In genomic region chr4:46089524-46090125, GRCm38 (mm10) we compare ENCODE assay signal across 28 mouse cellular contexts. TPM values are rescaled to one million over a fixed set of nuclear protein-coding genes. Genes with fewer than 3 reads are reported as not detected.
DNase-seq lines count a peak whose midpoint lies in the region; ATAC-seq and TF ChIP-seq lines count a peak whose summit lies in the region.
"Had no signal": no experiment of that assay in that cellular context is flagged by ENCODE, and none has a peak within 500 bp of the region (broad histone marks: within the 10 kb centered on the region; RNA-seq: fewer than 3 reads in every experiment).

No protein-coding gene starts in this region.

- H3K27ac ChIP-seq in hindbrain, embryonic 16.5 days (ENCODE audit: low read depth, low read length), result no peak overlapping the region
- H3K27ac ChIP-seq in hindbrain, embryonic 14.5 days, result no peak overlapping the region
- no peak overlapping the region for H3K27ac ChIP-seq in ES-Bruce4 (ENCODE audit: insufficient read depth, low read length)
- H3K27ac ChIP-seq: embryonic facial prominence, embryonic 15.5 days; heart, embryonic 13.5 days; hindbrain, embryonic 12.5 days; limb, embryonic 13.5 days; liver, embryonic 12.5 days; midbrain, embryonic 12.5 days; neural tube, embryonic 12.5 days had no signal

- TF ChIP-seq CTCF in ES-Bruce4 (IDR thresholded peaks at IDR 0.05; ENCODE audit: low read depth, low read length), result no peak

- H3K4me2 ChIP-seq in hindbrain, embryonic 16.5 days (ENCODE audit: low read length), result no peak overlapping the region
- no peak overlapping the region for H3K4me2 ChIP-seq in hindbrain, embryonic 14.5 days (replicated peaks)
- H3K4me2 ChIP-seq: embryonic facial prominence, embryonic 15.5 days; heart, embryonic 13.5 days; hindbrain, embryonic 12.5 days; limb, embryonic 13.5 days; liver, embryonic 12.5 days; midbrain, embryonic 12.5 days; neural tube, embryonic 12.5 days had no signal

- no peak for TF ChIP-seq POLR2A in ES-Bruce4 (IDR thresholded peaks at IDR 0.05; ENCODE audit: insufficient read depth, low read length)

- H3K9me3 ChIP-seq in hindbrain, embryonic 16.5 days (ENCODE audit: control insufficient read depth, low read length), result no peaks in the 10 kb centered on the region
- no peaks in the 10 kb centered on the region for H3K9me3 ChIP-seq in hindbrain, embryonic 14.5 days (ENCODE audit: control insufficient read depth, low read length)
- no peaks in the 10 kb centered on the region for H3K9me3 ChIP-seq in ES-Bruce4 (replicated peaks; ENCODE audit: control insufficient read depth, insufficient read depth, low read length, poor library complexity, severe bottlenecking)
- H3K9me3 ChIP-seq: embryonic facial prominence, embryonic 15.5 days; G1E; heart, embryonic 13.5 days; hindbrain, embryonic 12.5 days; limb, embryonic 13.5 days; liver, embryonic 12.5 days; midbrain, embryonic 12.5 days; neural tube, embryonic 12.5 days had no signal

- DNase-seq in cerebellum, postnatal 10 days, result peak; percentile 70 to 72
- no peak for DNase-seq in cerebellum, postnatal 25 days
- no peak for DNase-seq in hindbrain, embryonic 14.5 days (ENCODE audit: low spot score)
- DNase-seq in brain, adult 2 months (ENCODE audit: low read depth, low spot score), result peak; percentile 71
- DNase-seq in lung, postnatal 10 days, result no peak
- DNase-seq: adrenal gland, adult 8-10 months; gastrocnemius, postnatal 25 days; heart, adult 18-20 months; heart, postnatal 14 days; kidney, adult 2 months; kidney, postnatal 10 days; layer of hippocampus, postnatal 36 days; lung, adult 18-20 months; lung, postnatal 14 days; retina, postnatal 1 day; right cerebral cortex, postnatal 25 days; spleen, adult 18-20 months had no signal

- peak; percentile 54; the same call in 1 of the 2 replicates for ATAC-seq in hindbrain, embryonic 16.5 days
- ATAC-seq in hindbrain, embryonic 14.5 days (ENCODE audit: low FRiP score), result no peak
- ATAC-seq: activated CD4-positive, CD25-positive, alpha-beta regulatory T cell, adult 4 months; liver, embryonic 12.5 days had no signal

- no peaks in the 10 kb centered on the region for H3K36me3 ChIP-seq in hindbrain, embryonic 16.5 days (ENCODE audit: control insufficient read depth, insufficient read depth, low read length)
- no peaks in the 10 kb centered on the region for H3K36me3 ChIP-seq in hindbrain, embryonic 14.5 days (replicated peaks; ENCODE audit: control insufficient read depth, insufficient read depth)
- no peaks in the 10 kb centered on the region for H3K36me3 ChIP-seq in ES-Bruce4 (ENCODE audit: control insufficient read depth, insufficient read depth, low read length, poor library complexity, severe bottlenecking)
- H3K36me3 ChIP-seq: embryonic facial prominence, embryonic 15.5 days; G1E; hindbrain, embryonic 12.5 days; limb, embryonic 13.5 days; midbrain, embryonic 12.5 days; neural tube, embryonic 12.5 days had no signal

- H3K4me3 ChIP-seq in hindbrain, embryonic 16.5 days (ENCODE audit: low read length), result no peak overlapping the region
- no peak overlapping the region for H3K4me3 ChIP-seq in hindbrain, embryonic 14.5 days (replicated peaks; ENCODE audit: low read length)
- H3K4me3 ChIP-seq in ES-Bruce4 (ENCODE audit: low read depth, low read length), result no peak overlapping the region
- H3K4me3 ChIP-seq: embryonic facial prominence, embryonic 15.5 days; heart, embryonic 13.5 days; hindbrain, embryonic 12.5 days; limb, embryonic 13.5 days; liver, embryonic 12.5 days; midbrain, embryonic 12.5 days; neural tube, embryonic 12.5 days had no signal

- 0 out of 2 replicates have a peak, but pooled peaks cover 4% of the 10 kb centered on the region for H3K4me1 ChIP-seq in hindbrain, embryonic 16.5 days (ENCODE audit: control insufficient read depth, insufficient read depth, low read depth, low read length)
- H3K4me1 ChIP-seq in hindbrain, embryonic 14.5 days (replicated peaks; ENCODE audit: control insufficient read depth, insufficient read depth, low read length), result peaks cover 14% of the 10 kb centered on the region; the same call in 1 of the 2 replicates
- peaks cover 3% of the 10 kb centered on the region for H3K4me1 ChIP-seq in ES-Bruce4 (ENCODE audit: control insufficient read depth, insufficient read depth, low read length)

- H3K9ac ChIP-seq in hindbrain, embryonic 16.5 days (ENCODE audit: low read depth, low read length), result no peak overlapping the region
- H3K9ac ChIP-seq in hindbrain, embryonic 14.5 days, result no peak overlapping the region
- H3K9ac ChIP-seq in ES-Bruce4 (ENCODE audit: low read depth, poor library complexity, severe bottlenecking), result no peak overlapping the region
- H3K9ac ChIP-seq: embryonic facial prominence, embryonic 15.5 days; heart, embryonic 13.5 days; hindbrain, embryonic 12.5 days; limb, embryonic 13.5 days; liver, embryonic 12.5 days; midbrain, embryonic 12.5 days; neural tube, embryonic 12.5 days had no signal

- 0 out of 2 replicates have a peak, but pooled peaks have one; percentile 7 for TF ChIP-seq EP300 in ES-Bruce4 (IDR thresholded peaks at IDR 0.05; ENCODE audit: insufficient read depth, low read depth, low read length)

- H3K27me3 ChIP-seq in hindbrain, embryonic 16.5 days (replicated peaks; ENCODE audit: control insufficient read depth, insufficient read depth, low read length), result no peaks in the 10 kb centered on the region
- no peaks in the 10 kb centered on the region for H3K27me3 ChIP-seq in hindbrain, embryonic 14.5 days (ENCODE audit: control insufficient read depth, insufficient read depth, low read length)
- H3K27me3 ChIP-seq in ES-Bruce4 (ENCODE audit: control insufficient read depth, insufficient read depth, low read length, poor library complexity, severe bottlenecking), result no peaks in the 10 kb centered on the region
- H3K27me3 ChIP-seq: embryonic facial prominence, embryonic 15.5 days; heart, embryonic 13.5 days; hindbrain, embryonic 12.5 days; limb, embryonic 13.5 days; liver, embryonic 12.5 days; midbrain, embryonic 12.5 days; neural tube, embryonic 12.5 days had no signal

- WGBS in hindbrain, embryonic 16.5 days, result 65% methylated on average over 14 of the region's 14 CpGs
- 76% methylated on average over 14 of the region's 14 CpGs for WGBS in hindbrain, embryonic 14.5 days

RNA-seq across cellular contexts. Expression of gene Ncbp1, which starts 48.8 kb away (rescaled TPM):
- polyA plus RNA-seq in hindbrain, embryonic 16.5 days (2015; fragmentation: Nextera tagmentation; extraction: Ambion mirVana), result 61.4 and 71.7 TPM in 2 replicates
- 75.6 and 84.9 TPM in 2 replicates for polyA plus RNA-seq in hindbrain, embryonic 14.5 days (2014; fragmentation: Nextera tagmentation; extraction: Ambion mirVana)
- polyA plus RNA-seq in ES-Bruce4 (2011; ENCODE audit: insufficient read depth, insufficient read length, low read depth, missing spikeins), result 99.6 and 101 TPM in 2 replicates

RNA-seq across cellular contexts. Expression of gene Tstd2, which starts 48.9 kb away (rescaled TPM):
- 19.2 and 26.2 TPM in 2 replicates for polyA plus RNA-seq in hindbrain, embryonic 16.5 days (2015; fragmentation: Nextera tagmentation; extraction: Ambion mirVana)
- 17.5 and 21.6 TPM in 2 replicates for polyA plus RNA-seq in hindbrain, embryonic 14.5 days (2014; fragmentation: Nextera tagmentation; extraction: Ambion mirVana)
- polyA plus RNA-seq in ES-Bruce4 (2011; ENCODE audit: insufficient read depth, insufficient read length, low read depth, missing spikeins), result 39.5 and 47.3 TPM in 2 replicates

RNA-seq across cellular contexts. Expression of gene Tmod1, which starts 50.9 kb away (rescaled TPM):
- 2.1 and 3.0 TPM in 2 replicates for polyA plus RNA-seq in hindbrain, embryonic 16.5 days (2015; fragmentation: Nextera tagmentation; extraction: Ambion mirVana)
- 1.9 TPM in 2 replicates for polyA plus RNA-seq in hindbrain, embryonic 14.5 days (2014; fragmentation: Nextera tagmentation; extraction: Ambion mirVana)
- polyA plus RNA-seq in ES-Bruce4 (2011; ENCODE audit: insufficient read depth, insufficient read length, low read depth, missing spikeins), result 0.72 TPM in 1 of 2 replicates, not detected in the other

Comparison
In these comparisons a context has a peak if more than half of its experiments do, and no peak if none do; other contexts are left out.
1. DNase-seq: peak in cerebellum, postnatal 10 days (2 of 2) and brain, adult 2 months (single experiment); none in cerebellum, postnatal 25 days (0 of 2), hindbrain, embryonic 14.5 days (single experiment) and lung, postnatal 10 days (single experiment).